Mouse (Mus musculus) kidney, adult 2 months (tissue): Measurements from ENCODE around the gene Ankrd24. TPM values are rescaled to one million over a fixed set of nuclear protein-coding genes. Genes with fewer than 3 reads are reported as not detected.

Experiments
- DNase-seq: peaks from one replicate; pipeline ENCODE4 v3.0.0; 2021
- H3K27ac ChIP-seq: fragments of 200-500 bp; 2 replicates; pipeline ENCODE4 v1.5.1; 2012; ENCODE audit warnings: low read depth, low read length, control low read depth, inconsistent platforms; ENCODE audit not compliant: insufficient read depth
- H3K27me3 ChIP-seq: fragments of 200-500 bp; replicated peaks from 2 replicates; pipeline ENCODE4 v1.6.1; 2012; ENCODE audit warnings: mild to moderate bottlenecking, moderate library complexity, low read length, inconsistent platforms; ENCODE audit not compliant: control insufficient read depth, insufficient read depth
- H3K36me3 ChIP-seq: fragments of 200-500 bp; 2 replicates; pipeline ENCODE4 v1.6.1; 2012; ENCODE audit warnings: mild to moderate bottlenecking, moderate library complexity, low read length, inconsistent platforms; ENCODE audit not compliant: control insufficient read depth, insufficient read depth
- H3K4me1 ChIP-seq: fragments of 200-500 bp; 2 replicates; pipeline ENCODE4 v1.6.1; 2011; ENCODE audit warnings: low read length; ENCODE audit not compliant: control insufficient read depth, insufficient read depth
- H3K4me3 ChIP-seq: fragments of 200-500 bp; 2 replicates; pipeline ENCODE4 v1.5.1; 2011; ENCODE audit warnings: mild to moderate bottlenecking, low read depth, low read length, control low read depth; ENCODE audit not compliant: insufficient read depth
- CTCF ChIP-seq: fragments of 200-500 bp; conservative IDR thresholded peaks from 2 replicates; pipeline ENCODE4 v1.5.1; 2011; ENCODE audit warnings: low read depth, mild to moderate bottlenecking, control low read depth, low read length, moderate library complexity, mixed read lengths; ENCODE audit not compliant: insufficient read depth, insufficient read length
- POLR2A ChIP-seq: fragments of 200-500 bp; IDR thresholded peaks from one replicate; pipeline ENCODE4 v1.6.1; 2011; ENCODE audit warnings: low read depth, low read length, control low read depth
- WGBS: fragments of 180-500 bp; shearing (Covaris S2); methylation state at CpG from one replicate; pipeline ENCODE4 v1.1.7; 2018; 5-methylcytosine and 5-hydroxymethylcytosine counted together
- polyA plus RNA-seq: library from polyadenylated mRNA; depleted of rRNA; stranded (reverse); fragments of >200 nt; gene quantifications from 2 replicates; pipeline ENCODE4 v1.2.3, GENCODE M21; 2012

Gene Ankrd24
- polyA plus RNA-seq, 1 experiment = 67.1 TPM

GRCm38 (mm10) chr10:81604968-81605665, 23.2 kb upstream of the Ankrd24 start:
- peak overlapping the region; percentile 67 for H3K27ac ChIP-seq
- 16% methylated on average over 29 of the region's 29 CpGs for WGBS
- peak; percentile 90 for DNase-seq
- no peak for TF ChIP-seq POLR2A
- peak; percentile 90 for TF ChIP-seq CTCF
- peaks cover 5% of the 10 kb centered on the region; the same call in 1 of the 2 replicates for H3K4me1 ChIP-seq
- H3K4me3 ChIP-seq = peak overlapping the region; percentile 42
- no peaks in the 10 kb centered on the region for H3K36me3 ChIP-seq
- H3K27me3 ChIP-seq = no peaks in the 10 kb centered on the region

- H3K4me3 ChIP-seq = peak overlapping the region; percentile 42
- 1% methylated on average over 14 of the region's 14 CpGs for WGBS
- peaks cover 5% of the 10 kb centered on the region; the same call in 1 of the 2 replicates for H3K4me1 ChIP-seq
- TF ChIP-seq POLR2A = no peak
- TF ChIP-seq CTCF = no peak
- H3K36me3 ChIP-seq = no peaks in the 10 kb centered on the region
- H3K27me3 ChIP-seq = no peaks in the 10 kb centered on the region
- no peak for DNase-seq
- peak overlapping the region; percentile 67 for H3K27ac ChIP-seq
Observed at GRCm38 (mm10) chr10:81605666-81605973, 22.7 kb upstream of the Ankrd24 start.

- H3K36me3 ChIP-seq = no peaks in the 10 kb centered on the region
- peak within 1 kb of the TSS; percentile 96 for H3K27ac ChIP-seq
- TF ChIP-seq POLR2A (peak; percentile 27), CTCF (no peak)
- peak within 1 kb of the TSS; percentile 82 for H3K4me3 ChIP-seq
- peak; percentile 99 for DNase-seq
- no peaks in the 10 kb centered on the region for H3K27me3 ChIP-seq
- under 1% methylated on average over 39 of the region's 39 CpGs for WGBS
- H3K4me1 ChIP-seq = peaks cover 5% of the 10 kb centered on the region; the same call in 1 of the 2 replicates
Observed at GRCm38 (mm10) chr10:81605974-81606751, 22.2 kb upstream of the Ankrd24 start, which contains the start of gene BC025920. Gene BC025920 (plus strand): TSS chr10:81606270.

GRCm38 (mm10) chr10:81608308-81608707, 20.0 kb upstream of the Ankrd24 start:
- 0 out of 2 replicates have a peak, but pooled peaks have one; percentile 10 for TF ChIP-seq CTCF
- TF ChIP-seq POLR2A = no peak
- Histone ChIP-seq H3K36me3 (no peaks in the 10 kb centered on the region), H3K4me3 (no peak overlapping the region), H3K4me1 (peaks cover 3% of the 10 kb centered on the region; the same call in 1 of the 2 replicates), H3K27me3 (no peaks in the 10 kb centered on the region), H3K27ac (no peak overlapping the region)
- DNase-seq = no peak
- WGBS = 100% methylated on average over 1 of the region's 1 CpGs

- H3K4me1 ChIP-seq = no peaks in the 10 kb centered on the region
- no peaks in the 10 kb centered on the region for H3K36me3 ChIP-seq
- DNase-seq = no peak
- TF ChIP-seq POLR2A (no peak), CTCF (no peak)
- no peak overlapping the region for H3K27ac ChIP-seq
- no peak overlapping the region for H3K4me3 ChIP-seq
- no peaks in the 10 kb centered on the region for H3K27me3 ChIP-seq
- 55% methylated on average over 3 of the region's 3 CpGs for WGBS
Observed at GRCm38 (mm10) chr10:81612779-81613178, 15.6 kb upstream of the Ankrd24 start.

- 51% methylated on average over 6 of the region's 6 CpGs for WGBS
Observed at GRCm38 (mm10) chr10:81615486-81615885, 12.9 kb upstream of the Ankrd24 start.

GRCm38 (mm10) chr10:81619976-81620375, 8.4 kb upstream of the Ankrd24 start:
- TF ChIP-seq CTCF (no peak), POLR2A (no peak)
- DNase-seq = no peak
- no peak overlapping the region for H3K4me3 ChIP-seq
- H3K27ac ChIP-seq = no peak overlapping the region
- H3K4me1 ChIP-seq = no peaks in the 10 kb centered on the region
- 79% methylated on average over 5 of the region's 5 CpGs for WGBS
- H3K27me3 ChIP-seq = no peaks in the 10 kb centered on the region
- no peaks in the 10 kb centered on the region for H3K36me3 ChIP-seq

More at GRCm38 (mm10) chr10:81615486-81615885, 12.9 kb upstream of the Ankrd24 start:
- Histone ChIP-seq H3K27me3 (no peaks in the 10 kb centered on the region), H3K36me3 (no peaks in the 10 kb centered on the region), H3K4me1 (no peaks in the 10 kb centered on the region), H3K27ac (no peak overlapping the region), H3K4me3 (no peak overlapping the region)
- DNase-seq = no peak
- no peak for TF ChIP-seq POLR2A
- TF ChIP-seq CTCF = no peak
